Mouse (Mus musculus) left cerebral cortex, adult 8-10 months (tissue): Measurements from ENCODE around the gene Rps27. TPM values are rescaled to one million over a fixed set of nuclear protein-coding genes. Genes with fewer than 3 reads are reported as not detected.
"Not testable (repeated sequence)": the region's sequence is repeated elsewhere in the genome, so short reads cannot be mapped to it uniquely, and the experiment has no call there.

ENCODE experiments used
- DNase-seq, 2 experiments: peaks; one replicate each; pipeline ENCODE4 v3.0.0; 2022; ENCODE audit warnings: low spot score in 2 of 2
- total RNA-seq, 4 experiments: library from RNA; stranded (reverse); gene quantifications; 2 replicates each; pipeline ENCODE4 v1.2.4; 2022

Gene Rps27
- total RNA-seq: 1,000 to 10,000 TPM; 1,002 to 1,118 (median 1,038) TPM

- peak; percentile 92 to 95 for DNase-seq
These were observed at the start of gene Rps27, which contains the start of gene Rab13 for GRCm38 (mm10) chr3:90213377-90213866. Gene Rps27 (minus strand): TSS chr3:90213651. Gene Rab13 (plus strand): TSS chr3:90213695.

GRCm38 (mm10) chr3:90258521-90258920 lies 45.1 kb upstream of the Rps27 start:
- DNase-seq: no peak

- DNase-seq: no peak
These were observed 43.5 kb upstream of the Rps27 start for GRCm38 (mm10) chr3:90256731-90257530.

- DNase-seq: no peak
These were observed 42.4 kb upstream of the Rps27 start for GRCm38 (mm10) chr3:90255784-90256353.

- DNase-seq: no peak
These were observed 41.7 kb upstream of the Rps27 start for GRCm38 (mm10) chr3:90255194-90255565.

GRCm38 (mm10) chr3:90254419-90255193 lies 41.2 kb upstream of the Rps27 start:
- DNase-seq: no peak

- peak; percentile 87 to 99 for DNase-seq
These were observed 40.4 kb upstream of the Rps27 start, which contains the start of gene Crtc2 for GRCm38 (mm10) chr3:90253653-90254418. Gene Crtc2 (plus strand): TSS chr3:90254163.

- DNase-seq: not testable (repeated sequence)
These were observed 39.7 kb upstream of the Rps27 start for GRCm38 (mm10) chr3:90253174-90253573.

GRCm38 (mm10) chr3:90252659-90253058 lies 39.2 kb upstream of the Rps27 start:
- DNase-seq: not testable (repeated sequence)

- DNase-seq: peak in 1 of 2 experiments; percentile 65
These were observed 38.3 kb upstream of the Rps27 start for GRCm38 (mm10) chr3:90251731-90252226.

GRCm38 (mm10) chr3:90250791-90251190 lies 37.3 kb upstream of the Rps27 start:
- DNase-seq: no peak

- DNase-seq: no peak
These were observed 35.3 kb upstream of the Rps27 start for GRCm38 (mm10) chr3:90248746-90249100.

GRCm38 (mm10) chr3:90247960-90248745 lies 34.7 kb upstream of the Rps27 start, which contains the start of gene Slc39a1:
Gene Slc39a1 (plus strand): TSS chr3:90248172.
- DNase-seq: peak; percentile 81 to 92

- no peak for DNase-seq
These were observed 34.1 kb upstream of the Rps27 start for GRCm38 (mm10) chr3:90247630-90247959.

- DNase-seq: no peak
These were observed 32.0 kb upstream of the Rps27 start for GRCm38 (mm10) chr3:90245406-90245805.

- DNase-seq: no peak
These were observed 29.7 kb upstream of the Rps27 start, which contains the start of gene Creb3l4 for GRCm38 (mm10) chr3:90242984-90243775. Gene Creb3l4 (minus strand): TSS chr3:90243512.

GRCm38 (mm10) chr3:90241669-90242358 lies 28.4 kb upstream of the Rps27 start:
- no peak for DNase-seq

GRCm38 (mm10) chr3:90241251-90241650 lies 27.8 kb upstream of the Rps27 start:
- no peak for DNase-seq
